Mouse (Mus musculus) liver, postnatal 0 days (tissue): ENCODE results near the gene Ndel1.

ENCODE experiments used
- CTCF ChIP-seq: sonication (generic); IDR thresholded peaks from 2 replicates; pipeline ENCODE4 v1.5.1; 2016; ENCODE audit warnings: antibody characterized with exemption, low read depth
- EP300 ChIP-seq: IDR thresholded peaks from 2 replicates; pipeline ENCODE4 v1.6.1; 2016; ENCODE audit warnings: antibody characterized with exemption, low read depth, mild to moderate bottlenecking

DNA sequence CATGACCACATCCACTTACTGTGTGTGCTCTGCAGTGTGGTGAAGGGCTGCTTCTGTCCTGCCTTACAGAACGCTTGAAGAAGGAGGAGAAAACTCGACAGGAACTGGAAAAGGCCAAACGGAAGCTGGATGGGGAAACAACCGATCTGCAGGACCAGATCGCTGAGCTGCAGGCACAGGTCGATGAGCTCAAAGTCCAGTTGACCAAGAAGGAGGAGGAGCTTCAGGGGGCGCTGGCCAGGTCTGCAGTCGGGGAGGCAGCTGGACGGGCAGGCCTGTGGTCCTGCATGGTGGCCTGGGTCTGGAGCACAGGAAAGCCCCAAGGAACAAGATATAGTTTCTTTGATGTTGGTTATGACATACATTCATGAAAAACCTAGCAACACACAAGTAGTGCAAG is 79.9 kb downstream of the Ndel1 start:
- no peak for TF ChIP-seq CTCF
- TF ChIP-seq EP300, result no peak
